Mouse (Mus musculus) cerebellum, adult 8-10 months (tissue): Measurements from ENCODE around the gene 2610507B11Rik.

Experiments used
- DNase-seq: peaks from one replicate; pipeline ENCODE4 v3.0.0; 2022

2610507B11Rik gene

DNA sequence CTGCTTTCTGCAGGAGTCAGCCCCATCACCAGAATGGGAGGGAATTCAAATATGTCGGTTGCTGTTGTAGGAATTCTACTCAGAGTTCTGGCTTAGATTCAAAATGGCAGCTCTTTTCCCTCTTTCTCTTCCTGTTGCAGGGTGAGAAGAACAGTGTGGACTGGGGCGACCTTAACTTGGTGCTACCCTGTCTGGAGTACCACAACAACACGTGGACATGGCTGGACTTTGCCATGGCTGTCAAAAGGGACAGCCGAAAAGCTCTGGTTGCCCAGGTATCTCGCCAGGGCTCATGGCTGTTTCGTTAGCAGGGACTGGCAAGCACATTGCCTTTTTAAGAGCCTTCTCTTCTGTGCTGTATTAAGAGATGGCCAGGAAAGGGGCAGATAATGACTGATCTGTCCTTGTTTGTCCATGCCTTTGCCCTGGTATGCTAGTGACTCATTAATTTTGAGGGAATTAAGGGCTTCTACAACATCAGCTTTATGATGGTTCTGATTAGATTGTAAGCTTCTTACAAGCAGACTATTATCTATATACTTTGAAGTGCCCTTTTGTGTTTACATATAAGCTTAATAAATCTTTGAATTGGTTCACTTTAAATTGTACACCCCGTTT, 27.7 kb downstream of the 2610507B11Rik start:
- no peak for DNase-seq

DNA sequence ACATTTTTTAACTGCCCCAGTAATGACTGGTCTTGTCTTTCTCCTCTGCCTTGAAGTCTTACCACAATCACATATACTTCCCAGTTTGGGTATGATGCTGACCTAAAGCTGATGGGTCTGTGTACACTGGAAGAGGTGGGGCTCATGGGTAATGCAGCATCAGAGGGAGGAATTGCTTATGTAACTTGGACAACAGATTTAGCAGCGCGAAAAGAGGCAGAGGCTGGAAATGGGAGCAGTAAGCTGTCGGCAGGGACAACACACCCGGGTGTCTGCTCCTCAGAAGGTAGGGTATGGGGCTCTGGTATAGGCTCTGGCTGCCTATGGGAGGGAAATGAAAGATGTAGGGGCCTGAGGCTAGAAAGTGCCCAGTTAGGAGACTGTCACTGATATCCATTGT, 29.1 kb downstream of the 2610507B11Rik start, which contains the start of gene BC030499:
Gene BC030499 (plus strand): TSS at position 188 of the 400 bp plus-strand sequence.
- no peak for DNase-seq

DNA sequence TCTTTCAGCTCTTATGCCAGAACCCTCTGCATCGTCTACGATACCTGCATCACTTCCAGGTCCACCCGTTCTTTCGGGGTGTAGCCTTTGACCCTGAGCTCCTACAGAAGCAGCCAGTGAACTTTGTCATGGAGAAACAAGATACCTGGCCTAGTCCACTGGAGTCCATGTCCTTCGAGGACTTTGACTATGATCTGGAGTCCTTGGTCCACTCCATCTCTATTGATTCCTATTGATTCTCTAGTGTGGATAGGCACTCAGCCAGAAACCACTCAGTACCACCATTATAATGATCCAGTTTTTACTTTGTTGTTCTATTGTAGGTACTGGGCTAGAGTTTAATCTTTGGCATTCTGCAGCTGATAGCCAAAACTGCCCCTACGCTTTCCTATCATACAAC, 33.0 kb downstream of the 2610507B11Rik start:
- no peak for DNase-seq

DNA sequence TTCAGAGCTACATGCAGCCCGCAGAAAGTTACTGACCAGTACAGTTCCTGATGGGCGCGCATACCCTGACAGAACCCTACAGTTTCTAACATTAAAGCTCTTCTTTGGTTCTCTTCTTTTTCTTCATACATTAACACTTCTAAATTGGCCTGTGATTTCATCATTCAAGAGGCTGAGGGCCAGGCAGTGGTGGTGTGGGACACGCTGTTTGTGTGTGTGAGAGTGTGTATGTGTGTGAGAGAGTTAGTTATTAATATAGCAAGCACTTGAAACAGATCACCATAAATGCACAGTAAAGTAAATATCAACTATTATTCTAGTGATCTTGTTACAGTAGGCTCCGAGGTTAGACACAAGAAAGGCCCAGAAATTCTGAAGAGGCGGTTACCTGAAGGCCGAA, 39.4 kb downstream of the 2610507B11Rik start:
- DNase-seq: no peak

DNA sequence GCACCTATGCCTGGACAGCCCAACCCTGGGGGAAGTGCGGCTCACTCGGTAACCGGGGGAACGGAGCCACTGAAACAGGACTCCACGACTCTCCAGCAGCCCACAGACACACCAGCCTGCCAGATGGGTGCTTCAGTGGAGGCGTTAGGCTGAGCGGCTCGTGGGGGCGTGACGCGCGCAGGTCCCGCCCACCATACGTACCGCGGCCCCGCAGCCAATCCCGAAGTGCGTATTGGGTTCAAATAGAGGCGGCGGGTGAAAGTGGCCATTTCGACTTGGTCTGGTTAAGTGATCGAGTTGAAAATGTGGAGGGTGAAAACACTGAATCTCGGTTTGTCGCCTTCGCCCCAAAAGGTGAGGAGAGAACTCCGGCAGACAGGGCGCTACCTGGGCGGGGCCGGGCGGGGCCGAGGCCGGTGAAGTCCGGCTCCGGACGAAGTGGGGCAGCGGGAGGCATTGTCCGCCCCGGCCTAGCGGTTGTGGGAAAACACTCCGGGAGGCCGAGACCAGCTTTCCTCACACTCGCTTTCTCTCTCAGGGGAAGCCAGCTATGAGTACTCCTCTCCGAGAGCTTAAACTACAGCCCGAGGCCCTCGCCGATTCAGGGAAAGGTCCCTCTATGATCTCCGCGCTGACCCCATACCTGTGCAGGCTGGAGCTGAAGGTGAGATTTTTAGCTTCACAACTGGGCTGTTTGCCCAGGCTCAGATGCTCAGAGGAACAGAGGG, 40.0 kb downstream of the 2610507B11Rik start, which contains the start of gene Spag5:
Gene Spag5 (plus strand): TSS at position 173 of the 728 bp plus-strand sequence.
- DNase-seq: peak; percentile 83

DNA sequence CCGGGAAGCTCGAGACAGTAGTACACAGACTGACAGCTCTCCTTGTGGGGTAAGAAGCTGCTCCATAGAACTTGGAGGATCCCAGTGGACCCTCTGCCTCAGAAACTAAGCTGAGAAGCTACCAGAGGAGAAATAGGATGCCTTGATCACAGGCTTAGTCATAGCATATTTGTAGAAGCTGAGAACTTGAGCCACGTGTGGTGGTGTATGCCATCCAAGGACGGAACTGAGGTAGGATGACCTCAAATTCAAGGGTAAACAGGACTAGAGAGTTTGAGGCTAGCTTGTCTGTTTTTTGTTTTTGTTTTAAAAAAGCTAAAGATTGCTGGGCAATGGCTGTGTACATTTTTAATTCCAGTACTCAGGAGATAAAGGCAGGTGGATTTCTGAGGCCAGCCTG, 43.7 kb downstream of the 2610507B11Rik start:
- no peak for DNase-seq

DNA sequence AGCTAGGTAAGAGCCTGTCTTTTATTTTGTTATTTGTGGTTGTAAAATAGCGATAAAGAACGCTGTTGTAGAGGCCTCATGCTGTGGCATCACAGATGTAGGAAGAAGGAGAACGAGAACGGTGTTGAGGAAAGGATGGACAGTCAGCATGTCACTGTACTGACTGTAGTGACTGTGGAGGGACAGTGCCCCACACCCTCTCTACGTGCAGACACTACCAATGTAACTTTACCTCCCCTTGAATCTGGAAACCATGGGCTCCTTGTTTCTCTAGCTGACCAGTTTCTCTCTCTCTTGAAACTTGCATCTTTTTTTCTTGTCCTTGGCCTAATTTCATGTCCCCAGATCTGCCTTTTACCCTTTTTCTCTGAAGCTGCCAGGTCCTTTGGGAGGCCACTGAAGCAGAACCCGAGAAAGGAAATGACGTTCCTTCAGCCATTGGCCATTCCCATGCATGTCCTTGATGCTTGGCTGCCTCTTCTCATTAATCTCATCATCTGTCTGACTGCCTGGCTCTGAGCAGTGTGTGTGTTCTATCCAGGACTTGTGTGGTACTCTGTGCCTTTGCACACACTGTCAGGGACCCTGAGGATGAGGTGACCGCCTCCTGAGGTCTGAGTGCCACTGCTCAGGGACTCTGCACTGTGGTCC, 49.4 kb downstream of the 2610507B11Rik start:
- DNase-seq: no peak

DNA sequence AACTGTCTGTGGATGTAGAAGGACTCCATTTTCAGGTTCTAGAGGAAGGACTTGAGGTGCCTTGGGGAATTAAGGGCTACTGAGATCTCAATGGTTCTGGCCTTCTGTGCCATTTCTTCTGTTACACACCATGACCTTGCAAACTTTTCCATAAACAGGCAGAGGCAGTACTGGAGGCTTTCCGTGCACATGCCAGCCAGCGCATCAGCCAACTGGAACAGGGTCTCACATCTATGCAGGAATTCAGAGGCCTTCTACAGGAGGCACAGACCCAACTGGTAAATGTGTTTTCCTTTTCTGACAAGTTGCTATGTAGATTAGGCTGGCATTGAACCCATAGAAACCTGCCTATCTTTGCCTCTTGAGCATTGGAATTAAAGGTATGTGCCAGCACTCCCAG, 52.1 kb downstream of the 2610507B11Rik start:
- no peak for DNase-seq

DNA sequence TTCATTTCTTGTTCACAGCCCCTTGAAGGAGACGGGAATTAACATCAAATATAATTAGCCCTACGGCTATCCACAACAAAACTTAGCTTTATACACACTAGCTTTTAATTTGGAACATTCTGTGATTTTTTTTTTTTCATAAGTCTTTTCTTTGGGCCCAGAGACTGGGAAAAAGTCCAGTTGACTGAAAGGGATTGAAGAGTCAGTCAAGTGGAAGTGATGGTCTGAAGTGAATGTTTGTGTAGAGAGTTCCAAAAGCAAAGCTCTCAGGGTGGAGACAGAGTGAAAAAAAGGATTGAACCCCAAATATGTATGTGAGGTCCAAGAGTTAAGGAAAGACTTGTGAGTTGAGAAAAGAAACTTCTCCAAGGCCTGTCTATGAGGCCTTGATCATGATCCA, 56.9 kb downstream of the 2610507B11Rik start:
- DNase-seq: no peak

DNA sequence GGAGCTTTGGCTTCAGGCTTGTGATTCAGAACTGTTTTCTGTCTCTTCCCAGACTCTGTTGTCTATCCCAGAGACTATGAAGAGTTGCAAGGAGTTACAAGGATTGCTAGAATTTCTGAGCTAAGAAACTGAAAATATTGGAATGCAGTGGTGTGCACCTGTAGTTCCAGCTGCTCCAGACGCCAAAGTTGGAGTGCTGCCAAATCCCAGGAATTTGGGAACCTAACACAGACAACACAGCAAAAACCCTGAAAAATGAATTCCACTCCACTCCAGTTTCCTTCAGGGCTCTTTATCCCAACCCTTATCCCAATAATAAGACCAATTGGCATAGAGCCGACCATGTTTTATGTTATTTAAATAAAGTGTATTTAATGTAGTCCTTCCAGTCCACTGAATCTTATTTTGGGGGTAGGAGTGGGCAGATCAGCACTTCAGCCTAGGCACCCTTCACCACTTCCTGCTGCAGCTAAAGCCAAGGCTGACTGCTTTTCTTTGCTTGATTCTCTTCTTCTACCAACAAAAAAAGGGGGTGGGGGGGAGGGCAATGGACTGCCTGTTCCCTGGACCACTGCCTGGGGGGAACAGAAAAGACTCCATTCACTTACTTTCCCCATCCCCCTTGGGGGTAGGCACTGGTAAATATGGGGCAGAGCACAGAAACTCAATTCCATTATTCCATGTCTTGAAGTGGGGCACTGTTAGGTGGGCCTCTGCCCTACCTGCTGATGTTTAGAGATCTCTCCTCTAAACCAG, 60.7 kb downstream of the 2610507B11Rik start:
- no peak for DNase-seq

DNA sequence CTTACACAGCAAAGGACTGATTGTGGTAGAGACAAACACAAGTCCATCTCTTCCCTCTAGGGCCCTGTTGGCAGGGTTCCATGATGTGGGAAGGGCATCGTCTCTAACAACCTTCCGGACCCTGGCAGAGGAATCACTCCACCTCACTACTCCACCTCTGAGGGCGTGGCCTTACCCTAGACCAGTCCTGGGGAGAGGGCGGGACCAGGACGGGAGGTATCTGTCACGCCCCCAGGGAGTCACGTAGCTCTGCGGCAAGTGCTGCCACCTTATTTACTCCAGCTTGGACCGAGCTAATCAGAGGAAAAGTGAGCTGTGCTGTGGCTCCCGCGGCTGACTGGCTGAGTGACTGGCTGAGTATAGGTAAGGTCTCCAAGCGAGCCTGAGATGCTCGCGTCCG, 61.3 kb downstream of the 2610507B11Rik start, which contains the start of gene Aldoc:
Gene Aldoc (plus strand): TSS at position 109 of the 400 bp plus-strand sequence.
- peak; percentile 86 for DNase-seq

DNA sequence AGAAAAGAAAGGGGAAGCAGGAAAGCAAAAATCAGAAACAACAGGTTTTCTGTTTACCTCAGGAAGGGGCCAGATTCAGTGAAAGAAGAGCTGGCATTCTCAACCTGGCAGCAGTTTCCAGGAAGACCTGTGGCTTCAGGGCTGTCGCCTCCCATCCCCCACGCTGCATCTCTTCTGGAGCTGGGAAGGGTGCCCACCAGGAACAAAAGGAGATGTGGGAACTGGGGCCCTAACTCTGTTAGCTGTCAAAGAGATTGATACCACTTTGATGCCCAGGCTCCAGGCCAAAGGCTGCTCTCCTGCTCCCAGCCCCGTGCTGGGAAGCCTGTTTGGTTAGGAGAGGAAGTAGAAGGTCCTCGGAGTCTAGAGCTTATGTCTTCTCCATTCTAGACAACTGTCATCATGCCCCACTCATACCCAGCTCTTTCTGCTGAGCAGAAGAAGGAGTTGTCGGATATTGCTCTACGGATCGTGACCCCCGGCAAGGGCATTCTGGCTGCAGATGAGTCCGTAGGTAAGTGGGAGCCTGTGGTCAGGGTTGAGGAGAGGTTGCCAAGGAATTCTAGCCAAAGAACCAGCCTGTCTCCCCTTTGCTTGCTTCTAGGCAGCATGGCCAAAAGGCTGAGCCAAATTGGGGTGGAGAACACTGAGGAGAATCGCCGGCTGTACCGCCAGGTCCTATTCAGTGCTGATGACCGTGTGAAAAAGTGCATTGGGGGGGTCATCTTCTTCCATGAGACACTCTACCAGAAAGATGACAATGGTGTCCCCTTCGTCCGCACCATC, 62.6 kb downstream of the 2610507B11Rik start:
- peak; percentile 52 for DNase-seq

DNA sequence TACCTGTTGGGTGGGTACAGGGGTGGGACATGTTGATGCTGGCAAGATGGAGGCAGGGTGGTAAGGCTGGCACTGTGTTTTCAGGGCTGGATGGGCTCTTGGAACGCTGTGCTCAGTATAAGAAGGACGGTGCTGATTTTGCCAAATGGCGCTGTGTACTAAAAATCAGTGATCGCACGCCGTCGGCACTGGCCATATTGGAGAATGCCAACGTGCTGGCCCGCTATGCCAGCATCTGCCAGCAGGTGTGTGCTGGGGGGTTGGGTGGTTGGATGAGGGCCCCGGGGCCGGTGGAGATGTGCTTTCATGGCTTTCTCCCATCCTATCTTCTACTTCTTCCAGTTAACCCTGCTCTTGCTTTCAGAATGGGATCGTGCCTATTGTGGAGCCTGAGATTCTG, 63.4 kb downstream of the 2610507B11Rik start:
- DNase-seq: no peak

DNA sequence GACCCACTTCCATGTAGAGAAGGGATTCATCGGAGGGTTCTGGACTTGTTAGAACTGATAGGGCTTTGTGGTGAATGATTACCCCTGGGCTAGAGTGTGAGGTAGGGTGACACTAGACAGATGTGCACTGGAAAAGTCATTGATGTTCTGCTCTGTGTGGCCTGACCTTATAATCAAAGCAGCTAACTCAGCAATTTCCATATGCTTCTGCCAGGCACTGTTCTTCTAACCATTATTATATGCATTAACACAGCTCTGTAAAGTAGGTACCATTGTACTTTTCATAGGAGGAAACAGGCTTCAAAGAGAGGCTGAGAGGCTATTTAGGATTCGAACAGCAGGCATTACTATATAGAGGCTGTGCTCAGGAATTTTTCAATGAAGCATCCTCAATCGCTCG, 65.7 kb downstream of the 2610507B11Rik start:
- DNase-seq: no peak

DNA sequence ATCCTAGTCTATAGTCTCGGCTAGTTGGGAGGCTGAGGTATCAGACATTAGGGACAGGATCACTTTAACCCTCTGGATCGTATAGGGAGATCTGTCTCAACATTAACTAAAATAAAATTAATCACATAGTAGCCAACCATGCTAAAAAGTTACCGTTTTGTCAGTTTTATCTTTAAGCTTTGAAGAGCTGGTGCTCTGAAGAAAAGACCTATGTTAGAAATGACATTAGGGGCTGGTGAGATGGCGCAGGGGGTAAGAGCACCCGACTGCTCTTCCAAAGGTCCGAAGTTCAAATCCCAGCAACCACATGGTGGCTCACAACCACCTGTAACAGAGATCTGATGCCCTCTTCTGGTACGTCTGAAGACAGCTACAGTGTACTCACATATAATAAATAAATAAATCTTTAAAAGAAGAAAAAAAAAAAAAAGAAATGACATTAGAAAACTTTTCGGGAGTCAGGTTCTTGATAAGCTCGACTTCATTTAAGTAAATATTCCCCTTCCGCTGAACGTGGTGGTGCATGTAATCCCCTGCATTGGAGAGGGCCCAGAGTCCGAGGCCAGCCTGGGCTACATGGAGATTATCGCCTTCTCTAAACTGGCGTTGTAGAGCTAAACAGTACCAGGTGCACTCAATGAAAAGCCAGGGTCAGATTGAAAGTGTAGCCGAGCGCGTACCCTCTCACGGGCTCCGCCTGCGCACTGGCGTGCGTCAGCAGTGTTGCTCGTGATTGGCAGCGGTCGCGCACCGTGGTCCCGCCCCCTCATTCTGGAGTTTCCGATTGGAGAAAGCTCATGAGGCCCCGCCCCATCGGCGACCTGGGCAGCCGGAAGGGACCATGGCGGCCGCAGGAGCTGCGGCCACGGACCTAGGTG, 66.3 kb downstream of the 2610507B11Rik start, which contains the start of gene Pigs:
Gene Pigs (plus strand): TSS at position 782 of the 878 bp plus-strand sequence.
- DNase-seq: peak; percentile 98

DNA sequence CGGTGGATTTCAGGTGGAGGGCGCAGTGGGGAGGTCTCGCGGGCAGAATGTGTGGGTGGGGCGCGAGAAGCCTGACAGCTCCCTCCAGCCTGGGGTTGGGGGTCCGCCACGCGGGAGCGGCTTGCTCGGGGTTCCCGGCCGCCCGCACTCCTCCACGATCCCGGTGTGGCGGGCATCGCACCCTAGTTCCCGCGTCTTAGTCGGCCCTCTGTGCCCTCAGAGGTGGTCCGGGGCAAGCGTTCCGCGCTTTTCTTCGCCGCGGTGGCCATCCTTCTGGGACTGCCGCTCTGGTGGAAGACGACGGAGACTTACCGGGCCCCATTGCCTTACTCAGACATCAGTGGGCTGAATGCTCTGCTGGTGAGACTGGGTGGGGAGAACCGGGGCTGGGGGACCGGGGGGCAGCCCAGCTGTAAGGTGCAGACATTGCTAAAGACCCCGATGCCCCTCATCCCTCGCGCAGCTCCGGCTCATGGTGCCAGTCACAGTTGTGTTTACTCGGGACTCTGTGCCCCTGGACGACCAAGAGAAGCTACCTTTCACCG, 67.0 kb downstream of the 2610507B11Rik start:
- no peak for DNase-seq

DNA sequence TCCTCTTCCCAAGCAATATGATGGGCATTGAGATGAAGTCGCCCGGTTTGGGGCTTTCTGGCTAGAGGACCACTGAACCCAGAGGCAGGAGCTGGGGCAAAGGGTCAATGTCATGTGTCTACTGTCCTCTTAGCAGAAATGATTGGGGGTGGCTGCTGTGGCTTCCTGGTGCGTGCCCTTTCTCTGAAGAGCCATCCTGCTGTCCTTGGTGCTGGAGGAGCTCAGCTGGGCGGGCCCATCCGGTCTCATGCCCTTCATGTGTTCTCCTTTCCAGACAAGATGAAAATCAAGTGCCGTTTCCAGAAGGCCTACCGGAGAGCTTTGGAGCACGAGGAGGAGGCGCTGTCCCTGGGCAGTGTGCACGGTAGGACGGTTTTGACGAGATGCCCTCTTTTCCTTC, 71.1 kb downstream of the 2610507B11Rik start:
- no peak for DNase-seq

DNA sequence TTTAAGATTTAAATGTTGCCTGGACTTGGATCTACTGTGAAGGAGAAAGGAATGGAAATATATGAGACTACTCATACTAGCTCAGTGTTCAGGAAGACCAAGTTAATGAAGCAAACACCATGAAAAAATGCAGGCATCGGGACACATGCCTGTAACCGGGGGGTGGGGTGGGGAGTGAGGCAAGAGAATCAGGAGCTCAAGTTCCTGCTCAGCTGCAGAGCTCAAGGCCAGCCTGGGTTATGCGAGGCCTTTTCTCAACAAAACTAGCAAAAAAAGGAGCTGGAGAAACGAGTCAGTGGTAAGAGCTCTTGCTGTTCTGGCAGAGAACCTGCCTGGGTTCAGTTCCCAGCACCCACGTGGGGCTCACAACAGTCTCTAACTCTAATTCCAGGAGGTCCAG, 72.4 kb downstream of the 2610507B11Rik start:
- DNase-seq: no peak

DNA sequence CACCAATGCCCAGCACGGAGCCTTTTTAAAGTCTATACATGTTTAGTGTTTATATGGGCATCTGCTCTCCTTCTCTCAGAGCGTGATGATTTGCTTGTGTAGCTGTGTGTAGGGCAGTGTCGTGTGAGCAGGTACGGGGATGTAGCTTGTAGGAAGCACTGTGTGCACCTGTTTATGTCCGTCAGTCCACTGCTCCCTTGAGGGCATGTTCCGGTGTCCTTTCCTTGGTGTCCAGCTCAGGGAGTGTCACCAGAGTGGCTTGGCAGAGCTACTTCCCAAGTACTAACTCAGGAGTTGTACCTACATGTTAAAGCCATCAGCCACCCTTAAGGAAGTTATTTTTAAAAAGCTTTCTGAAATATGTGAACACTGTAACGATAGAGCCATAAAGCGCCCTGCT, 75.5 kb downstream of the 2610507B11Rik start:
- no peak for DNase-seq
